Mouse (Mus musculus): ENCODE measurements around the gene Cpt1a.
A peak's percentile ranks its signal among the peaks of the same experiment; 100 is the strongest.

Gene Cpt1a

DNA sequence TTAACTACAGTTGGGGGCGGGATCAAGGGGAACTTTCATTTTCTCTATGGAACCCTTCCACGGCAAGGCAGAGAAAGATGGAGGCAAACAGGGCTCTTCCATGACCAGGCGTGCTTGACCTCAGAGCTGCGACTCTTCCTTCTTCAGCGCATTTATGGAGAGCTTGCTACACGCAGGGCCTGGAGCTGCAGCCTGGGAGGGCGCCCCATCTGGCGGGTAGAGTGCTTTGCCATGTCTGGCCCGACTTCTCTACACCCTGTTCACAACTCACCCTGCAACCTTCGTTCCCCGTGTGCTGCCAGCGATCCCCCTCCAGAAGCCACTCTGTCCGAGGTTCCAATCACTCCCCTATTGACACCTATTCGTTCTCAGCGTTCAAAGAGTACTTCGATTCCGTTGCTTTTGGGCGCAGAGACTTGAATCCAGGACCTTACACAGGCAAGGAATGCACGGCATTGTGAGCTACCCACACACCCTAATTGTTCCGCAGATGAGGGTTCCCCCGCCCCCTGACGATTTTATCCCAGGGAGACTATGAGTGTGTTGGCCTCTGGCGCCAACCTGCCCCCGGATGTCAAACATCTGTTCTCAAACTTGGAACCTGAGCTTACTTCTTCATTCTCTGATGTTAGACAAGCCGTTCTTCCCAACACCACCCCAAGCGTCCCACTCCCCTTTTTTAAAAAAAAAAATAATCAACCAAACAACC, at the start of gene Cpt1a:
Cpt1a (plus strand) TSS at position 74 of the 709 bp plus-strand sequence.
- peak; percentile 8 to 28 for DNase-seq

GRCm38 (mm10) chr19:3273331-3273730, 48.8 kb upstream of the Cpt1a start:
- no peak for DNase-seq

GRCm38 (mm10) chr19:3275744-3276365, 46.3 kb upstream of the Cpt1a start:
- DNase-seq: no peak

- DNase-seq: no peak
These were observed 40.2 kb upstream of the Cpt1a start for GRCm38 (mm10) chr19:3281886-3282285.

- peak; percentile 91 to 96 for DNase-seq
These were observed 39.3 kb upstream of the Cpt1a start, which contains the start of the genes Mrpl21 and Ighmbp2 for GRCm38 (mm10) chr19:3282572-3283467. TSS of gene Mrpl21 (plus strand) at chr19:3282901. TSS of gene Ighmbp2 (minus strand) at chr19:3283017.

DNA sequence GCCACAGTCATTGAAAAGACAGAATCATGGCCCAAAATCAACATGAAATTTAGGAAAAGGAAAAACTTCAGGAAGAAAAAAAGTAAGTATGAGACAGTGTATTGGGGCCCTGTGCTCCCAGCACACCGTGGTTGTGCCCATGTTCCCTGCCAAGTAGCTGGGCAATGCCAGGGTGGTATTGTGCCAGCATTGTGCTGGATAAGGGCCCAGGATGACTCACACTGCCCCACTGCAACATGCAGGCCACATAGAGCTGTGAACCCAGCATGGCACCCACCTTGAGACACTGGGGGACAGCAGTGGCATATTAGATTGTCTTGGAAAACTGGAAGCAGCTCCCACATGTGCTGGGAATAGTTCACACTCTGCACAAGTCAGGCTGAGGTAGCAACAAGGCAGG, 33.1 kb upstream of the Cpt1a start:
- peak; percentile 37 to 41 for DNase-seq

DNA sequence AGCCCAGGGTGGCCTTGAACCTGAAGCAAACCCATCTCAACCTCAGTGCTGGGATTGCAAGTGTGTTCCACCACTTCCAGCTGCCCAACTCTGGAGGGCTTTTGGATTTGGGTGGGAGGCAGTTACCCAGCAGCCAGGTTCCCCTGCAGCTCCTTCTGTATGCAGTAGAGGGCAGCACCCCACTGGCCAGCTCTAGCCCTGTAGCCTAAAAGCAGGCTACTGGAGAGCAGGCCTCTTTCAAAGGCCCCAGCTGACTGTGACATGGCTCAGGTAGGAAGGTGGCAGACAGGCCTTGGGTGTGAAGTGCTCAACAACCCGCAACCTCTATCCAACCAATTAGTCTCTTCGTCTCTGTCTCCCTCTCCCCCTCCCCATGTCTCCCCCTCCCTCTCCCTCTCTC, 30.1 kb upstream of the Cpt1a start:
- peak; percentile 47 to 48 for DNase-seq

- DNase-seq: no peak
These were observed 29.1 kb upstream of the Cpt1a start for GRCm38 (mm10) chr19:3292993-3293392.

DNA sequence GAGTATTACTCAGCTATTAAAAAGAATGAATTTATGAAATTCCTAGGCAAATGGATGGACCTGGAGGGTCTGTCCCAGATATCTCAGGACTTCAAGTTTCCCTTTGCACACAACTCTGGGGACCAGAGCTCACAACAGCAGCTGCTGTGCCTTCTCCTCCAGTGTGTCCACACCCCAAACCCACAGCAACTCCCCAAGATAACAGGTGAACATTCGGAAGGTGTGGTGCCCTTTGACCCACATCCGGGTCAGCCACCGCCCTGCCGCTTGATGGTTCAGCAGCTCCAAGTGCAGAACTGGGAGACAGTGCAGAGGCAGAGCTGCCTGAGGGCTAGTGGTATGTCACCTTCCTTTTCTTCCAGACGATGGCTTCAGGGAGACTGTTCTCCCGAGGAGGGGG, 26.9 kb upstream of the Cpt1a start:
- no peak for DNase-seq

DNA sequence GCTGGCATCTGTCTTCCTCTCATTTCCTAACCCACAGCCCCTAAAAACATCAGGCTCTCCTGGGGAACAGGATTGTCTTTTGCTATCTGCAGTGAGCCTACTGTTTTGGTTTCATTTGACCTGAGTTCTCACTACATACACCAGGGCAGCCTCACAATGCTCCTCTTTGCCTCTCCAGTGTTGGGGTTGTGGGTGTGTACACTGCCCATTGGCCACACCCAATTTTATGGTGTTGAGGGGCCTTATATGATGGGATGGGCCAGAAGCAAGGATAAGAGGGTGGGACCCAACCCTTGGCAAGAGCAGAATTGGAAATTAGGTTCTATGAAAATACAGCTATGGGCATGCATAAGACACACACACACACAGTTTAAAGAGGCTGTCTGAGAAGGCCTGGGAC, 25.1 kb upstream of the Cpt1a start:
- no peak for DNase-seq

GRCm38 (mm10) chr19:3297775-3298174, 24.4 kb upstream of the Cpt1a start:
- DNase-seq: no peak

DNA sequence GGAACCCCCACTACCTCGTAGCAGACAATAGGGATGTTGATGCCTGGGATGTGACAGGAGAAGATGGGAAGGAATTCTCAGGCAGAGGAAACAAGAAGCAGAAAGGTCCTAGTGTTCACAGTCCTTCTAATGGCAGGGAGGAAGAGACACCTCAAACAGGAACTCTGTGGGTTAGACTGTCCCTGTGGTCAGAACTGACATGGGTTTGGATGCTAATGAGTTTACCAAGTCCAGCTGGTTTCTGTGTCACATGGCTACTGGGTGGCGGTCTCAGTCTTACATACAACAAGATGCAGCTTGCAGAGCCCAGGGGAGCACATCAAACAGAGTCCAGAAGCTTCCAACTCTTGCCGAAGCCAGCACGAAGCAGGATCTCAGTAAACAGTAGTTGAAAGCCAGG, 18.1 kb upstream of the Cpt1a start:
- no peak for DNase-seq

GRCm38 (mm10) chr19:3307175-3307949, 14.8 kb upstream of the Cpt1a start:
- no peak for DNase-seq

- no peak for DNase-seq
These were observed 2.8 kb upstream of the Cpt1a start for GRCm38 (mm10) chr19:3319341-3319740.

DNA sequence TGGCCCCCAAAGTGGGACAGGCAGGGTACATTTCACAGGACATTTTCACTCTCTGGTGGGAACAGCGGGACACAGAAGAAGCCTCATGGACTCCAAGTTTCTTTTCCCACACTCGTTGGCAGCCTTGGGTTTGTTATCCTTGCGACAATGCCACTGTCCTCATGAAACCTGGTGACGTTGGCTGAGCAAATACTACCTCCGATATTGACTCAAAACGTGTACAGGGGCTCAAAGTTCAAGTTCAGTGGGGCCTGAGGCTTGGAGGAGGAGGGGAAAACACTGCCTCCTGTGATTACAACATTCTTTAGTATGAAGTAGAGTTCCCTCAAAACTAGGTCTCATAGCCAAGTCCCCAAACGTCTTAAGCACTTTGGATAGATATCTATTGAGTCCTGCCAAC, 2.0 kb upstream of the Cpt1a start:
- no peak for DNase-seq

GRCm38 (mm10) chr19:3320801-3321200, 1.3 kb upstream of the Cpt1a start:
- DNase-seq: no peak

DNA sequence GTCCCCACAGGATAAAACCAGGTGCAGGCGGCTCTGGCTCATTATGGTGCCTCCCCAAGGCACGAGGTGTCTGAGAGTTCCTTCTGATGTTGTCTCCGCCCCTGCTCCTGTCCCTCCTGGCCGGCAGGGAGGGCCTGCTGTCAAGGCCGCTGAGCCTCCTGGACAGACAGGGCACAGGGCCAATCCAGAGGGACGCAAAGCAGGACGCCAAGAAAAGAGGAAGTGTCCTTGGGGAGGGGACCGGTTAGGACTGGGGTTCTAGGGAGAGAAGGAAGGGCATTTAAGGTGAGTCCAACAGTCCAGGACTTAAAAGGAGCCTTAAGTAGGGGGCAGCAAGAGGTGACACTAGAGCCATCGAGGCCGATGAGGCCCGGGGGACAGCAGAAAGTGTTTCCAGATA, 517 bp upstream of the Cpt1a start:
- DNase-seq: peak in 1 of 2 experiments; percentile 16

DNA sequence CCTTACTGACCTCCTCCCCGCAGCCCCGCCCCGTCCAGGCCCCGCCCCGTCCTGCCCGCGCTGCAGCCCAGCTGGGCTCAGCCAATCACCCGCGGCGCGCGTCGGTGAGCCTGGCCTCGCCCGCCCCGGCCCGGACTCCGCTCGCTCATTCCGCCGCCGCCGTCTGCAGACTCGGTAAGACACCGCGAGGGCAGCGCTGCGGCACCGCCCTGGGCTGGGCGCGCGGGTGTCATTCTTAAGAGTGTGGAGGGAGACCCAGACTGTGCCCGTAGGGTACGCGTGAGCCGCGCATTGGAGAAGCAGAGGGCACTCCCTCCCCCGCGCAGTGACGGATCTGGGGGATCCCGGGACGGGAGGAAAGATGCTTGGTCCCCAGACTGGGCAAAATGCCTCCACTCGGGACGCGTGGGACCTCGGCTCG, 1.1 kb downstream of the Cpt1a start:
- peak; percentile 33 to 55 for DNase-seq

- peak; percentile 23 to 35 for DNase-seq
These were observed 1.7 kb downstream of the Cpt1a start for GRCm38 (mm10) chr19:3323753-3324270.

DNA sequence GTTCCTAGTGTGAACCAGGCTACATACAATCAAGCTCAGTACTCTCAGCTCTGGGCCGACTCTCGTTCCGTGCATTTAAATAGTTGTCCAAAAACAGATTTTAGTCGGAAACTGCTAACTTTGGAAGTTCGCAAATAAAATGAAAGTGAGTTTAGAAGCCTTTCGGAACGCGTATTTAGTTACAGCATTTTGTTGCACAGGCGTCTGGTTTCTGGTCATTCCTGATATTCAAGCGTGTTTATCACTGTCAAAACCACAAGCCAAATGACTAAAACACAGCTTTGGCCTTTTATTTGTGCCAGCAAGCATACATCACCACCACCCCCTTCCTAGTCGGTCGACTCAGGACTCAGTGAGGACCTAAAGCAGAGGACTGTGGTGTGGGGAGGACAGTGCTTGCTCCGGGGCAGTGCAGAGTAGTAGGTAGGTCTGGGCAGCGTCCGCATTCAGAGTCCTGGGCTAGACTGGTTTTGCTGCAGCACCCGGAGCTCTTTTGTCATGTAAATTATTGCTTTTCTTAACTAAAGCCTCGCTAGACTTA, 2.2 kb downstream of the Cpt1a start:
- peak in 1 of 2 experiments; percentile 6 for DNase-seq

- peak; percentile 50 to 69 for DNase-seq
These were observed 3.0 kb downstream of the Cpt1a start for GRCm38 (mm10) chr19:3324931-3325711.
